Mouse (Mus musculus) liver, embryonic 16.5 days (tissue): ENCODE results near the gene Opcml. TPM values are rescaled to one million over a fixed set of nuclear protein-coding genes. Genes with fewer than 3 reads are reported as not detected.

ENCODE experiments used
- ATAC-seq: fragments of 200-750 bp; cut with Nextera tagmentation; 2 replicates; pipeline ENCODE4 v1.8.0; 2017; ENCODE audit warnings: low read depth, mild to moderate bottlenecking, moderate number of reproducible peaks, moderate library complexity
- H3K27ac ChIP-seq: fragments of 300-500 bp; sonication (generic); 2 replicates; pipeline ENCODE4 v1.5.1; 2014; ENCODE audit warnings: mild to moderate bottlenecking, low read length
- H3K27me3 ChIP-seq: fragments of 300-500 bp; sonication (generic); 2 replicates; pipeline ENCODE4 v1.6.1; 2014; ENCODE audit warnings: low read depth, low read length, mixed read lengths; ENCODE audit not compliant: control insufficient read depth, insufficient read depth
- H3K36me3 ChIP-seq: fragments of 300-500 bp; sonication (generic); 2 replicates; pipeline ENCODE4 v1.6.1; 2014; ENCODE audit warnings: mild to moderate bottlenecking; ENCODE audit not compliant: control insufficient read depth, insufficient read depth
- H3K4me1 ChIP-seq: fragments of 300-500 bp; sonication (generic); 2 replicates; pipeline ENCODE4 v1.6.1; 2014; ENCODE audit warnings: low read depth, low read length, mixed read lengths; ENCODE audit not compliant: control insufficient read depth
- H3K4me2 ChIP-seq: fragments of 300-500 bp; sonication (generic); 2 replicates; pipeline ENCODE4 v1.6.1; 2014; ENCODE audit warnings: low read depth, low read length, mixed read lengths
- H3K4me3 ChIP-seq: fragments of 300-500 bp; sonication (generic); 2 replicates; pipeline ENCODE4 v1.5.1; 2014; ENCODE audit warnings: low read depth, mild to moderate bottlenecking, low read length
- H3K9ac ChIP-seq: fragments of 300-500 bp; sonication (generic); 2 replicates; pipeline ENCODE4 v1.6.1; 2014; ENCODE audit warnings: low read depth, low read length
- H3K9me3 ChIP-seq: fragments of 300-500 bp; sonication (generic); replicated peaks from 2 replicates; pipeline ENCODE4 v1.6.1; 2016; ENCODE audit warnings: low read length; ENCODE audit not compliant: control insufficient read depth
- WGBS: fragments of 180-500 bp; shearing (Covaris S2); extraction: QIAGEN DNeasy Blood & Tissue Kit; methylation state at CpG from one replicate; pipeline ENCODE4 v1.1.7; 2014; ENCODE audit not compliant: insufficient replicate concordance; 5-methylcytosine and 5-hydroxymethylcytosine counted together
- polyA plus RNA-seq: library from polyadenylated mRNA; unstranded; fragments of >200 nt; fragmentation: Nextera tagmentation; extraction: Ambion mirVana; gene quantifications from 2 replicates; pipeline ENCODE4 v1.2.1, GENCODE M21; 2015

Opcml gene
- polyA plus RNA-seq, 1 experiment from 2014 or later: 0.26 TPM

GRCm38 (mm10) chr9:28255128-28255904 lies 464.7 kb downstream of the Opcml start:
- 56% methylated on average over 8 of the region's 8 CpGs for WGBS
- Histone ChIP-seq H3K4me2 (no peak overlapping the region), H3K36me3 (no peaks in the 10 kb centered on the region), H3K27me3 (no peaks in the 10 kb centered on the region), H3K9me3 (no peaks in the 10 kb centered on the region), H3K27ac (no peak overlapping the region), H3K4me3 (no peak overlapping the region), H3K4me1 (no peaks in the 10 kb centered on the region), H3K9ac (no peak overlapping the region)
- no peak for ATAC-seq

GRCm38 (mm10) chr9:28255905-28256268 lies 465.3 kb downstream of the Opcml start:
- ATAC-seq: no peak
- H3K4me3 ChIP-seq: no peak overlapping the region
- no peak overlapping the region for H3K27ac ChIP-seq
- H3K27me3 ChIP-seq: no peaks in the 10 kb centered on the region
- no peak overlapping the region for H3K9ac ChIP-seq
- no peaks in the 10 kb centered on the region for H3K36me3 ChIP-seq
- WGBS: 50% methylated on average over 1 of the region's 1 CpGs
- H3K4me1 ChIP-seq: no peaks in the 10 kb centered on the region
- H3K9me3 ChIP-seq: no peaks in the 10 kb centered on the region
- no peak overlapping the region for H3K4me2 ChIP-seq

GRCm38 (mm10) chr9:28261078-28261753 lies 470.6 kb downstream of the Opcml start:
- no peak for ATAC-seq
- H3K4me2 ChIP-seq: no peak overlapping the region
- H3K4me3 ChIP-seq: no peak overlapping the region
- WGBS: 14% methylated on average over 7 of the region's 7 CpGs
- H3K4me1 ChIP-seq: no peaks in the 10 kb centered on the region
- H3K27ac ChIP-seq: no peak overlapping the region
- no peaks in the 10 kb centered on the region for H3K36me3 ChIP-seq
- no peaks in the 10 kb centered on the region for H3K9me3 ChIP-seq
- no peaks in the 10 kb centered on the region for H3K27me3 ChIP-seq
- no peak overlapping the region for H3K9ac ChIP-seq

GRCm38 (mm10) chr9:28262021-28262420 lies 471.4 kb downstream of the Opcml start:
- Histone ChIP-seq H3K4me3 (no peak overlapping the region), H3K9me3 (no peaks in the 10 kb centered on the region), H3K4me1 (no peaks in the 10 kb centered on the region), H3K27me3 (no peaks in the 10 kb centered on the region), H3K36me3 (no peaks in the 10 kb centered on the region), H3K9ac (no peak overlapping the region), H3K4me2 (no peak overlapping the region), H3K27ac (no peak overlapping the region)
- 38% methylated on average over 1 of the region's 1 CpGs for WGBS
- no peak for ATAC-seq

GRCm38 (mm10) chr9:28262896-28263295 lies 472.3 kb downstream of the Opcml start:
- H3K4me1 ChIP-seq: no peaks in the 10 kb centered on the region
- no peak overlapping the region for H3K27ac ChIP-seq
- no peaks in the 10 kb centered on the region for H3K9me3 ChIP-seq
- H3K27me3 ChIP-seq: no peaks in the 10 kb centered on the region
- H3K36me3 ChIP-seq: no peaks in the 10 kb centered on the region
- WGBS: 47% methylated on average over 2 of the region's 2 CpGs
- no peak overlapping the region for H3K4me3 ChIP-seq
- no peak overlapping the region for H3K4me2 ChIP-seq
- H3K9ac ChIP-seq: no peak overlapping the region
- ATAC-seq: no peak

GRCm38 (mm10) chr9:28264761-28265160 lies 474.2 kb downstream of the Opcml start:
- H3K4me2 ChIP-seq: no peak overlapping the region
- H3K4me3 ChIP-seq: no peak overlapping the region
- no peaks in the 10 kb centered on the region for H3K4me1 ChIP-seq
- ATAC-seq: no peak
- H3K9ac ChIP-seq: no peak overlapping the region
- 36% methylated on average over 6 of the region's 6 CpGs for WGBS
- H3K27ac ChIP-seq: no peak overlapping the region
- no peaks in the 10 kb centered on the region for H3K27me3 ChIP-seq
- no peaks in the 10 kb centered on the region for H3K36me3 ChIP-seq
- no peaks in the 10 kb centered on the region for H3K9me3 ChIP-seq

- 76% methylated on average over 2 of the region's 2 CpGs for WGBS
- no peak overlapping the region for H3K9ac ChIP-seq
- H3K36me3 ChIP-seq: no peaks in the 10 kb centered on the region
- no peaks in the 10 kb centered on the region for H3K9me3 ChIP-seq
- no peak for ATAC-seq
- no peaks in the 10 kb centered on the region for H3K4me1 ChIP-seq
- H3K27me3 ChIP-seq: no peaks in the 10 kb centered on the region
- no peak overlapping the region for H3K4me3 ChIP-seq
- H3K4me2 ChIP-seq: no peak overlapping the region
- H3K27ac ChIP-seq: no peak overlapping the region
Observed at GRCm38 (mm10) chr9:28273816-28274215, 483.2 kb downstream of the Opcml start.

- no peaks in the 10 kb centered on the region for H3K36me3 ChIP-seq
- H3K4me1 ChIP-seq: no peaks in the 10 kb centered on the region
Observed at GRCm38 (mm10) chr9:28278555-28278954, 488.0 kb downstream of the Opcml start.

GRCm38 (mm10) chr9:28281025-28281424 lies 490.4 kb downstream of the Opcml start:
- Histone ChIP-seq H3K9ac (no peak overlapping the region), H3K27me3 (no peaks in the 10 kb centered on the region), H3K36me3 (no peaks in the 10 kb centered on the region), H3K4me2 (no peak overlapping the region), H3K27ac (no peak overlapping the region), H3K9me3 (no peaks in the 10 kb centered on the region), H3K4me1 (no peaks in the 10 kb centered on the region), H3K4me3 (no peak overlapping the region)
- WGBS: 29% methylated on average over 3 of the region's 3 CpGs
- ATAC-seq: no peak

More at GRCm38 (mm10) chr9:28278555-28278954, 488.0 kb downstream of the Opcml start:
- no peaks in the 10 kb centered on the region for H3K27me3 ChIP-seq
- no peak overlapping the region for H3K27ac ChIP-seq
- no peak overlapping the region for H3K9ac ChIP-seq
- no peak for ATAC-seq
- no peaks in the 10 kb centered on the region for H3K9me3 ChIP-seq
- 62% methylated on average over 2 of the region's 2 CpGs for WGBS
- no peak overlapping the region for H3K4me3 ChIP-seq
- no peak overlapping the region for H3K4me2 ChIP-seq
